Mouse (Mus musculus): ENCODE results near the gene Chaf1b. TPM values are rescaled to one million over a fixed set of nuclear protein-coding genes. Genes with fewer than 3 reads are reported as not detected.

The Chaf1b gene
- 2.8 and 3.2 TPM in 2 replicates for polyA plus RNA-seq (2012; rRNA removed)

GRCm38 (mm10) chr16:93883423-93884085, at the start of gene Chaf1b:
Gene Chaf1b (plus strand): TSS chr16:93883901.
- peak; percentile 95 for DNase-seq (ENCODE audit: low spot score)

DNA sequence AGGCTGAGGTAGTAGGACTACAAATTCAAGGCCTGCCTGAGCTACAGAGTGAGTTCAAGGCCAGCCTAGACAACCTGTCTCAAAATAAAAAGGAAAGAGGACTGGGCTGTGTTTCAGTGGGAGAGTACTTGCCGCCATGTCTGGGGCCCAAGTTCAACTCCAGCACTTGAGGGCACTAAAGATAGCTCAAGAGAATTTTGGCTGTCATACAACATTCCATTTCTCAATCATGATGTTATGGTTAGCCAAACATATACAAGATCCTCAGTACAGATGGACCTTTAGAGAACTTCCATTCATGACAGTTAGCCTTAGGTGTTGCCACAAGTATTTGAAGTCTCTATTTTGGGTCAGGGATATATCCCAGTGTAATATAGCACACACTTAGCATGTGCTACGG, 49.6 kb upstream of the Chaf1b start:
- DNase-seq (ENCODE audit: low spot score): no peak

DNA sequence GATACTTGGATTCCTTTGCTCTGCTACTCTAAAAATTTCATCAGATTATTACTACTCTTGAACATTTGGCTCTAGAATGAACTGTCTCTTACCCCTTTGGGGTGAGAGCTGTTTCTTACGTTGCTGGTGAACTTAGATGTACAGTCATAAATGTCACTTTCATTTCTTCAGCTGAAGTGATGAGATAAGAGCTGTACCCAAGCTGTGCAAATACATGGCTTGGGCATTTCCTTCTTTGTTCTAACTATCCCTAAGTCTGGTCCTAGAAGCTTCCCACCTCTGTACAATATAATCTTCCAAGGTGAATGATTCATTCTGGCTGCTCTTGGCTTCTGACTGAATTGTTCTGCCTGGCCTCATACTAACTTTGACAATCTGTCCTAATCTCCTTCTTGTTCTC, 44.7 kb upstream of the Chaf1b start:
- no peak for DNase-seq (ENCODE audit: low spot score)

DNA sequence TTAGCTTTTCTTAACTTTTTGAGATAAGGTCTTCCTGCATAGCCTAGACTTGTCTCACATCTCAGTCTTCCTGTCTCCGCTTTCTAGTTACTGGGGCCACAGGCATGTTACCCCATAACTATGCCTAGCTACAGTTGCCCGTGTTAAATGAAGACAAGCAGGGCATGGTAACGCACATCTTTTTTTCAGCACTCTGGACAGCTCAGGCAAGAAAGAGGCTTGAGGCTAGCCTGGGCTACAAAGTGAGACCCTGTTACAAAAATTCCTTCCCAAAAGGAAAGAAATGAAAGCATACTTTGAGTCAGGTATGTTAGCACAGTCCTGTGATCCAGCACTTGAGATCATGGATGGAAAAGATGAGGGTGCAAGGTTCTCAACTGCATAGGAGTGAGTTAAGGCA, 33.2 kb upstream of the Chaf1b start:
- no peak for DNase-seq (ENCODE audit: low spot score)

- no peak for DNase-seq (ENCODE audit: low spot score)
These were observed 23.7 kb upstream of the Chaf1b start for GRCm38 (mm10) chr16:93859967-93860366.

DNA sequence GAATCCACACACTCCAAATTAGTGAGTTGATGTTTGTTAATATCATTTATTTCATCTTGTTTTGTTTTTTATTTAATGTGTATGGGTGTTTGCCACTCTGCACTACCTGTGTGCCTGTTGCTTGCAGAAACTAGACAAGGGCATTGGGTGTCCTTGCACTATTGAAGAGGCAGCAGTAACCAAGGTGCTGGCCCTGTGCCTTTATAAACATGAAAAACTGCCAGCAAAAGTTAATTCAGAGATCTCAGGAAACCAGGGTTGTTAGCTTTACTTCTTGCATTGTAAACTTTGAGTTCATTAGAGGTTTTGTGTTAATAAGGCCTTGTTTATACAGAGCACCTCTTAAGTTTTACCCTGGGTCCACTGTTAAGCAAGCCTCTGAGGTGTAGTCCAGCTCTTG, 23.0 kb upstream of the Chaf1b start:
- DNase-seq (ENCODE audit: low spot score): no peak

GRCm38 (mm10) chr16:93874841-93875240, 8.9 kb upstream of the Chaf1b start:
- DNase-seq (ENCODE audit: low spot score): no peak

DNA sequence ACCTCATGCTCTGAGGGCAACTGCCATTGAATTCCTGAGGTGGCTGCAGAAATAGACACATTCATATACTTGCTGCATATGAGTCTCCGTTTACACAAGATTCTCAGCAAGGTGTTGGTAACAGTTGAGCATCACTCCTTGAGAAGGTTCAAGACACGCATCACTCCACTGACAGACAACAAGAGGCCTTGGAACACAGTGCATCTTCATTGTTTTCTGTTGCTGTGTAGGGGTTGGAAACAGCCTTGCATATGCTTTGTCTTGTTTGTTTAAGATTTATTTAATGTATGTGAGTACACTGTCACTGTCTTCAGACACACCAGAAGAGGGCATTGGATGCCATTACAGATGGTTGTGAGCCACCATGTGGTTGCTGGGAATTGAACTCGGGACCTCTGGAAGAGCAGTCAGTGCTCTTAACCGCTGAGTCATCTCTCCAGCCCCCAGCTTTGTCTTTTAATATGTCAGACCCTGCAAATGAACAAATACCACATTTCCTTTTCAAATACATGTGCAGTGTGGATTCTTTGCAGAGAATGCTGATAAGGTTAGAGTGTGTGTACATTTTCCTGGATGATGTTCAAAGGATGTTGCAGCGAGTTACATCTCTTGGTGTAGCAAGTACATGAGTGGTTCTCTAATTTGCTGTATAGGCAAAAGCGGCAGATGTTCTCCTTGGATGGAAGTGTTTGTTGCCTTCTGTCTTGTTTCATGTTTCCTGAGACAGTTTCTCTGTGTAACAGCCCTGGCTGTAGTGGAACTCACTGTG, 5.9 kb upstream of the Chaf1b start:
- no peak for DNase-seq (ENCODE audit: low spot score)

DNA sequence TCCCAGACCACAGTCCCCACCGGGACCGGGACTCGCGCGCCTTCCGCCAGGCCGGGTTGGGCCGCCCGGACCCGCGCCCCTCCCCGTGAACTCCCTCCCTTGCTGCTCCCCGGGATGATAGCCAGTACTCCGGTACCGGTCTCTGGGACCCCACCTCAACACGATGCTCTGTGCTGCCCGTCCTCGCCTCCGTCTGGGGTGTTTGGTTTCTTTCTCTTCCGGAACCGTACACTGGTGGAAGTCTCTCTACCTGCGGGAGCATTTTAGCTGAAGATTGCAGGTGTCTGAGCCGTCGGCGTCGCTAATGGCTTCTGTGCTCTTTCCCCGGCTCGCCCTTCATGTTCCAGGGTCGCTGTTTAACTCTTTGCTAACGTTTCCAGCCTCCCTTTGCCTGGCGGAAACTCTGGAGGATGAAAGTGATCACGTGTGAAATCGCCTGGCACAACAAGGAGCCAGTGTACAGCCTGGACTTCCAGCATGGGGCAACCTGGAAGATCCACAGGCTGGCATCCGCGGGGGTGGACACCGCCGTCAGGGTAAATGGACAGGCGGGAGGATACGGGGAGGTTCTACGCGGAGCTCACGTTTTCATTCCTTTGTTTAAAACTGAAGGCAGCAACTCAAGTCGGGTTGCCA, 503 bp downstream of the Chaf1b start:
- no peak for DNase-seq (ENCODE audit: low spot score)

- no peak for DNase-seq (ENCODE audit: low spot score)
These were observed 1.0 kb downstream of the Chaf1b start for GRCm38 (mm10) chr16:93884722-93885113.

- DNase-seq (ENCODE audit: low spot score): no peak
These were observed 4.8 kb downstream of the Chaf1b start for GRCm38 (mm10) chr16:93888481-93888880.

- DNase-seq (ENCODE audit: low spot score): no peak
These were observed 7.4 kb downstream of the Chaf1b start for GRCm38 (mm10) chr16:93890948-93891604.

DNA sequence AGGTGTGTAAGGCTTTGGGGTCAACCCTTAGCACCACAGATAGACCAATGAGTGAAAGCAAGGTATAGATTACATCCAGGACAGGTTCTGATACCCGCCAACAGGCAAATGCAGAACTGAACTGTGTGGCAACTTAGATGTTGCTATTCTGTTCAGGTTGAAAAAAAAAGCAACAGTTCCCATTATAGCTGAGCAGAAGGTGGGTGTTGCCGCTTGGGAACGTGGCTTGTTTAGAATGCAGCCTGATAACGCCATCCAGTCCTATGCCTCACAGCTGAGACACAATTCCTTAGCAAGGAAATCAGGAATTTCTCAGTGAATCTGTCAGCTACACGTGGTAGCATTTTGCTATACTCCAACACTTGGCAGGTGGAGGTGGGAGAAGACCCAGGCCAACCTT, 9.6 kb downstream of the Chaf1b start:
- DNase-seq (ENCODE audit: low spot score): no peak

DNA sequence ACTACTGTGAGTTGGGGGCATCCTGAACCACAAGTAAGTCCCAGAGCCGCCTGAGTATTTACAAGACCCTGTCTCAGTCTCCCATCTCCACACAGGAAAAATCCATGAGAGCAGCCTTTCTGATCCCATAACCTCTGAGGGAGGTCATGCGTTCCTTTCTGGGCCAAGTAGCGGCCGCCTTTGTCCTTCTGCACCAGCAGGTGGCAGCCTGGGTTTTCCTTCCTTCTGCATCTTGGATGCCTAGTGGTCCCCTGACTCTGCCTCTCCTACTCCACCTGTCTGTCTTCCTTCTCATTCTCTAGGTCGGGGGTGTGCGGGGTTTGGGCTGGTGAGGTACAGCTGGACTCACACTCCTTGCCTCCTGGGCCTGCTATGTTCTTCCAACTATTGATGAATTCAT, 19.3 kb downstream of the Chaf1b start:
- no peak for DNase-seq (ENCODE audit: low spot score)

- no peak for DNase-seq (ENCODE audit: low spot score)
These were observed 22.7 kb downstream of the Chaf1b start for GRCm38 (mm10) chr16:93906156-93907014.

DNA sequence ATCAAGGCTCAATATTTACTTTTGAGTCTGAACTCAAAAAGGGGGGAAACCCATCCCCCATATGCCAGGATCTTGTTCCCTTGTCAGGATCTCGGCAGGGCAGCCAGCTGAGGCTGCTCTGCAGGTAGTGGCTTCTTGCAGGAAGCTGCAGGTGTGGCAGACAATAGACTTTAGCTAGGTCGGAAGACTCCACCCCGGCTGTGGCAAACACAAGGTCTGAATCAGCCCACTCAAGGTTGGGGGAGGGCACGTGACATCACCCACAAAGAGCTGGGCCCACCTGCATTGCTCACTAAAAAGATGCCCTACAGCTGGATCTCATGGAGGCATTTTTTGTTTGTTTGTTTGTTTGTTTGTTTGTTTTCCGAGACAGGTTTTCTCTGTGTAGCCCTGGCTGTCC, 24.1 kb downstream of the Chaf1b start:
- DNase-seq (ENCODE audit: low spot score): no peak

DNA sequence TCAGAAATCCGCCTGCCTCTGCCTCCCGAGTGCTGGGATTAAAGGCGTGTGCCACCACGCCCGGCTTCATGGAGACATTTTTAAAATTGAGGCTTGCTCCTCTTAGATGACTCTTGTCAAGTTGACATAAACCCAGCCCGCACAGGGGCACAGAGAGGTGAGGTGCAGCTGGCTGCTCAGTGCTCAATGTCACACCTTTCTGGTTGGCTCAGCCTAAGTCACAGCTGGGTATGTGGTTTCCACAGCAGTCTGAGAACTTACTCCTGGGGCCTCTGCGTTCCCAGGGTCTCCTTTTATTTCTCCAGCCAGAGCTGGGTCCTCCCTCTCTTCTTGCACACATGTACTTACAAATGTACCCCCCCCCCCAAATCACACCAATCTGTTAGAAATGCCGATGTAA, 24.5 kb downstream of the Chaf1b start:
- no peak for DNase-seq (ENCODE audit: low spot score)

GRCm38 (mm10) chr16:93909936-93910335, 26.2 kb downstream of the Chaf1b start:
- no peak for DNase-seq (ENCODE audit: low spot score)

DNA sequence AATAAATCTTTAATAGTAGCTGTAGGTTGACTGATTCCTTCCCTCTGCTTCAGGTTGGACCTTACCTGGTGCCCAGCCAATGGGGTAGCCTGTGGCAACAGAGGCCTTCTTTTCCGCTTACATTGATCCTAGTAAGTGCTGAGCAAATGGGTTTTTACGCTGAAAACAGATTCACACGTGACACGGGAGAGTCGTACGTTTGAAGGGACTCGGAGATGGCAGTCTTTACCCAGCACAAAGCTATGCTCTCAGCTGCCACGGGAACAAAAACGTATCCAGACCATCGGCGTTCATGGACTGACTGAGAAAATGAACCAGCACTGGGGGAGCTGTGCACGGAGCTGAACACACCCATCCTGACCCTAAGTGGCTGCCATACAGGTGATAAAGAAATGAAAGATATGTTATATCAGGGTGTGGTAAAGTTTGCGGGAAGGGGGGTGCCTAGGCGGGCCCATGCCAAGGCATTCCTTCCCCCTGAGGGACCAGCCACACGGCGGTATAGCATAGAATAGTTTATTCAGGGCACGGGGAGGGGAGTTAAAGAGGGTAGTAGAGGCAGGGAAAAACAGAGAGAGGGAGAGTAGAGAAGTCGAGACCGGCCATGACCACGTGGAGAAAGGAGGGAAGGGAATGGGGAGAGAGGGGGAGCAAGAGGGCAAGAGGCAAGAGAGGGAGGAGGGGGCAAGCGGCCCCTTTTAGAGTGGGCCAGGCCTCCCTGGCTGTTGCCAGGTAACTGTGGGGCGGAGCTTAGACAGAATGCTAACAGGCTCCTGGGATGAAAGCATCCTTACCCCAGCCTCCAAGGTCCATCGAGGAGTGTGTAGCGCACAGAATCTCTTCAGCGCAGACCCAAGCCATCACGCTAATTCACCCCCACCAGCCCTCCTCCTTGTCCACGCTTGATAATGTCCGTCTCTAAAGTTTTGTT, 27.3 kb downstream of the Chaf1b start:
- DNase-seq (ENCODE audit: low spot score): no peak

GRCm38 (mm10) chr16:93912158-93912557, 28.5 kb downstream of the Chaf1b start:
- DNase-seq (ENCODE audit: low spot score): no peak
